Mouse (Mus musculus) G1E (cell line): ENCODE results near the gene Chst11.

ENCODE experiments used
- CTCF ChIP-seq: IDR thresholded peaks from 2 replicates; pipeline ENCODE4 v1.5.1; 2012; ENCODE audit warnings: low read depth, low read length, inconsistent platforms, mixed read lengths
- GATA1 ChIP-seq: IDR thresholded peaks from 2 replicates; pipeline ENCODE4 v1.6.1; 2012; ENCODE audit warnings: borderline replicate concordance, low read length, inconsistent platforms, mixed read lengths
- TAL1 ChIP-seq: conservative IDR thresholded peaks from 2 replicates; pipeline ENCODE4 v1.6.1; 2012; ENCODE audit warnings: low read depth, low read length, inconsistent platforms, mixed read lengths

- TF ChIP-seq TAL1 (no peak), CTCF (no peak), GATA1 (no peak)
These were observed 103.5 kb downstream of the Chst11 start for GRCm38 (mm10) chr10:83088826-83089225.
